Mouse (Mus musculus) bone marrow macrophage, adult 2 months (primary cell): ENCODE data around the gene Ablim1. TPM values are rescaled to one million over a fixed set of nuclear protein-coding genes. Genes with fewer than 3 reads are reported as not detected.

Experiments used
- H3K27ac ChIP-seq: 2 replicates; pipeline ENCODE4 v1.5.1; 2012; ENCODE audit warnings: low read depth, low read length; ENCODE audit not compliant: insufficient read depth
- H3K4me1 ChIP-seq: 2 replicates; pipeline ENCODE4 v1.6.1; 2012; ENCODE audit warnings: low read length; ENCODE audit not compliant: control insufficient read depth, insufficient read depth
- H3K4me3 ChIP-seq: 2 replicates; pipeline ENCODE4 v1.5.1; 2012; ENCODE audit warnings: mild to moderate bottlenecking, low read length, moderate library complexity; ENCODE audit not compliant: insufficient read depth
- CTCF ChIP-seq: IDR thresholded peaks from 2 replicates; pipeline ENCODE4 v1.5.1; 2012; ENCODE audit warnings: low read depth, mild to moderate bottlenecking, low read length, moderate library complexity
- POLR2A ChIP-seq: IDR thresholded peaks from 2 replicates; pipeline ENCODE4 v1.6.1; 2012; ENCODE audit warnings: mild to moderate bottlenecking, low read depth, low read length, borderline replicate concordance
- polyA plus RNA-seq: library from polyadenylated mRNA; stranded (reverse); fragments of >200 nt; gene quantifications from 2 replicates; pipeline ENCODE4 v1.2.4, GENCODE M21; 2012; ENCODE audit not compliant: missing spikeins, insufficient read depth, insufficient read length

The Ablim1 gene
- polyA plus RNA-seq, 1 experiment: 0.25 TPM

GRCm38 (mm10) chr19:57016995-57017784, 297.5 kb downstream of the Ablim1 start:
- TF ChIP-seq POLR2A (no peak), CTCF (no peak)
- Histone ChIP-seq H3K27ac (no peak overlapping the region), H3K4me1 (0 out of 2 replicates have a peak, but pooled peaks cover 6% of the 10 kb centered on the region), H3K4me3 (no peak overlapping the region)

GRCm38 (mm10) chr19:57014808-57015207, 299.9 kb downstream of the Ablim1 start:
- H3K4me3 ChIP-seq: no peak overlapping the region
- H3K27ac ChIP-seq: no peak overlapping the region
- TF ChIP-seq CTCF: no peak
- no peak for TF ChIP-seq POLR2A
- H3K4me1 ChIP-seq: 0 out of 2 replicates have a peak, but pooled peaks cover 6% of the 10 kb centered on the region

GRCm38 (mm10) chr19:57013271-57013677, 301.4 kb downstream of the Ablim1 start:
- H3K27ac ChIP-seq: no peak overlapping the region
- no peak overlapping the region for H3K4me3 ChIP-seq
- H3K4me1 ChIP-seq: 0 out of 2 replicates have a peak, but pooled peaks cover 6% of the 10 kb centered on the region
- no peak for TF ChIP-seq POLR2A
- TF ChIP-seq CTCF: no peak

- no peak overlapping the region for H3K27ac ChIP-seq
- 0 out of 2 replicates have a peak, but pooled peaks cover 6% of the 10 kb centered on the region for H3K4me1 ChIP-seq
- TF ChIP-seq POLR2A (no peak), CTCF (no peak)
- H3K4me3 ChIP-seq: no peak overlapping the region
Observed at GRCm38 (mm10) chr19:57012068-57012467, 302.7 kb downstream of the Ablim1 start.

- H3K4me3 ChIP-seq: no peak overlapping the region
- TF ChIP-seq POLR2A (no peak), CTCF (no peak)
- H3K27ac ChIP-seq: no peak overlapping the region
- H3K4me1 ChIP-seq: 0 out of 2 replicates have a peak, but pooled peaks cover 6% of the 10 kb centered on the region
Observed at GRCm38 (mm10) chr19:57010064-57010463, 304.7 kb downstream of the Ablim1 start.

- H3K27ac ChIP-seq: no peak overlapping the region
- 0 out of 2 replicates have a peak, but pooled peaks cover 6% of the 10 kb centered on the region for H3K4me1 ChIP-seq
- H3K4me3 ChIP-seq: no peak overlapping the region
- TF ChIP-seq CTCF (no peak), POLR2A (no peak)
Observed at GRCm38 (mm10) chr19:57009653-57010052, 305.1 kb downstream of the Ablim1 start.

GRCm38 (mm10) chr19:57007781-57008710, 306.7 kb downstream of the Ablim1 start, which contains the start of gene Afap1l2:
Afap1l2 (minus strand) TSS chr19:57008228.
- no peak within 1 kb of the TSS for H3K27ac ChIP-seq
- TF ChIP-seq POLR2A: no peak
- TF ChIP-seq CTCF: 0 out of 2 replicates have a peak, but pooled peaks have one; percentile 16
- H3K4me3 ChIP-seq: no peak within 1 kb of the TSS; the same call in 1 of the 2 replicates
- 0 out of 2 replicates have a peak, but pooled peaks cover under 1% of the 10 kb centered on the region for H3K4me1 ChIP-seq

- no peaks in the 10 kb centered on the region for H3K4me1 ChIP-seq
- H3K27ac ChIP-seq: no peak overlapping the region
- no peak overlapping the region for H3K4me3 ChIP-seq
- TF ChIP-seq POLR2A (no peak), CTCF (no peak)
Observed at GRCm38 (mm10) chr19:57007291-57007690, 307.4 kb downstream of the Ablim1 start.

GRCm38 (mm10) chr19:57006841-57007240, 307.9 kb downstream of the Ablim1 start:
- Histone ChIP-seq H3K4me1 (no peaks in the 10 kb centered on the region), H3K27ac (no peak overlapping the region), H3K4me3 (no peak overlapping the region)
- TF ChIP-seq CTCF (no peak), POLR2A (no peak)

- no peak overlapping the region for H3K4me3 ChIP-seq
- no peak for TF ChIP-seq CTCF
- TF ChIP-seq POLR2A: no peak
- H3K4me1 ChIP-seq: no peaks in the 10 kb centered on the region
- no peak overlapping the region for H3K27ac ChIP-seq
Observed at GRCm38 (mm10) chr19:57005062-57005461, 309.7 kb downstream of the Ablim1 start.
